Mouse (Mus musculus) thymus, adult 2 months (tissue): ENCODE data around the gene Zfp553.

Source experiments
- CTCF ChIP-seq: fragments of 200-500 bp; IDR thresholded peaks from 2 replicates; pipeline ENCODE4 v1.5.1; 2012; ENCODE audit warnings: mild to moderate bottlenecking, control low read depth, low read length, moderate library complexity, borderline replicate concordance; ENCODE audit not compliant: control insufficient read depth, poor library complexity, insufficient read depth; ENCODE audit errors: extremely low read depth
- POLR2A ChIP-seq: fragments of 200-500 bp; IDR thresholded peaks from 2 replicates; pipeline ENCODE4 v1.6.1; 2012; ENCODE audit warnings: mild to moderate bottlenecking, low read length, control low read depth, moderate library complexity; ENCODE audit not compliant: control insufficient read depth, poor library complexity, insufficient read depth; ENCODE audit errors: extremely low read depth

DNA sequence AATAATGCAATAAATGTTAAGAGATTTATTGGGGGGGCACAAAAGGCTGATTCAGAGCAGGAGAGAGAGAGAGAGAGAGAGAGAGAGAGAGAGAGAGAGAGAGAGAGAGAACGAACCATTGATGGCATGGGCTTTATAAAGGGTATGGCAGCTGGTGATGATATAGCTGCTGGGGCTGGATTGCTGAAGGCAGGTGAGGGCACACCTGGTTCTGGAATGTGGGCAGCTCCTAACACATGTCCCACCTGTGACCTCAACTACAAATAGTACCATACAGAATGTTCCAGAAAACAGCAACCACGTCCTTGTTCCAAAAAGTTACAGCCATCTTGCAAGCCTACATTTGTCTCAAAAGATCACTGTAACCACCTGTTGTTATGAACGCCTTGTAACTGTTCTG is 1.5 kb upstream of the Zfp553 start:
- no peak for TF ChIP-seq CTCF
- TF ChIP-seq POLR2A = no peak
